Mouse (Mus musculus) ES-Bruce4 (cell line): ENCODE results near the gene Knop1.

ENCODE experiments used
- CTCF ChIP-seq: IDR thresholded peaks from one replicate; pipeline ENCODE4 v1.8.1; 2011; ENCODE audit warnings: low read depth, low read length
- POLR2A ChIP-seq: IDR thresholded peaks from one replicate; pipeline ENCODE4 v1.8.1; 2011; ENCODE audit warnings: low read length; ENCODE audit not compliant: insufficient read depth

GRCm38 (mm10) chr7:118816275-118816674 lies 39.8 kb downstream of the Knop1 start:
- TF ChIP-seq CTCF: no peak
- no peak for TF ChIP-seq POLR2A
